7 mouse cellular contexts compared by ENCODE assay signal in genomic region chr5:149184104-149184843, GRCm38 (mm10). TPM values are rescaled to one million over a fixed set of nuclear protein-coding genes. Genes with fewer than 3 reads are reported as not detected.
DNase-seq lines count a peak whose midpoint lies in the region; ATAC-seq and TF ChIP-seq lines count a peak whose summit lies in the region.

Gene Uspl1 (plus strand): TSS chr5:149184350.
Gene Hmgb1 (minus strand): TSS chr5:149184489.

- H3K4me1 ChIP-seq in embryonic facial prominence, embryonic 10.5 days, result peaks cover 26% of the 10 kb centered on the region
- H3K4me1 ChIP-seq in intestine, postnatal 0 days (replicated peaks; ENCODE audit: control insufficient read depth, insufficient read depth, low read length), result 0 out of 2 replicates have a peak, but pooled peaks cover 2% of the 10 kb centered on the region
- H3K4me1 ChIP-seq in midbrain, embryonic 12.5 days, result peaks cover 23% of the 10 kb centered on the region
- H3K4me1 ChIP-seq in small intestine, adult 2 months (ENCODE audit: control insufficient read depth, insufficient read depth, insufficient read length, low read length), result no peaks in the 10 kb centered on the region; the same call in none of the 2 replicates

- peak; percentile 98 for TF ChIP-seq POLR2A in small intestine, adult 2 months (IDR thresholded peaks at IDR 0.05; ENCODE audit: low read depth, low read length)

- no peaks in the 10 kb centered on the region for H3K9me3 ChIP-seq in embryonic facial prominence, embryonic 10.5 days
- no peaks in the 10 kb centered on the region for H3K9me3 ChIP-seq in intestine, postnatal 0 days (ENCODE audit: control insufficient read depth)
- H3K9me3 ChIP-seq in midbrain, embryonic 12.5 days, result no peaks in the 10 kb centered on the region

- peak within 1 kb of the TSS; percentile 97 for H3K27ac ChIP-seq in embryonic facial prominence, embryonic 10.5 days (replicated peaks)
- H3K27ac ChIP-seq in intestine, postnatal 0 days (ENCODE audit: low read depth, low read length), result peak within 1 kb of the TSS; percentile 96
- H3K27ac ChIP-seq in midbrain, embryonic 12.5 days (replicated peaks), result peak within 1 kb of the TSS; percentile 94
- peak within 1 kb of the TSS; percentile 100 for H3K27ac ChIP-seq in small intestine, adult 2 months (ENCODE audit: insufficient read depth, low read depth, low read length)

- peak; percentile 96 for ATAC-seq in intestine, postnatal 0 days
- ATAC-seq in midbrain, embryonic 12.5 days (ENCODE audit: low FRiP score, low read depth), result peak; percentile 97

- intact Hi-C loops in left cerebral cortex, postnatal 4 days (cut with DNase I), result loop anchor here (10.0 kb wide), 1 partner anchor 369 kb away; no protein-coding TSS in a partner anchor

- WGBS in embryonic facial prominence, embryonic 10.5 days, result under 1% methylated on average over 59 of the region's 59 CpGs
- under 1% methylated on average over 50 of the region's 59 CpGs for WGBS in intestine, postnatal 0 days
- under 1% methylated on average over 54 of the region's 59 CpGs for WGBS in midbrain, embryonic 12.5 days
- WGBS in small intestine, adult 2 months, result under 1% methylated on average over 59 of the region's 59 CpGs

- peaks cover 28% of the 10 kb centered on the region for H3K36me3 ChIP-seq in embryonic facial prominence, embryonic 10.5 days (replicated peaks)
- peaks cover 4% of the 10 kb centered on the region; the same call in 1 of the 2 replicates for H3K36me3 ChIP-seq in intestine, postnatal 0 days (ENCODE audit: control insufficient read depth, insufficient read depth)
- peaks cover 7% of the 10 kb centered on the region for H3K36me3 ChIP-seq in midbrain, embryonic 12.5 days
- peaks cover 7% of the 10 kb centered on the region for H3K36me3 ChIP-seq in small intestine, adult 2 months (ENCODE audit: control insufficient read depth, insufficient read depth, low read length)

- H3K4me2 ChIP-seq in intestine, postnatal 0 days (replicated peaks; ENCODE audit: low read depth), result peak within 1 kb of the TSS; percentile 83
- peak within 1 kb of the TSS; percentile 81 for H3K4me2 ChIP-seq in midbrain, embryonic 12.5 days (replicated peaks)

- peak within 1 kb of the TSS; percentile 81 for H3K9ac ChIP-seq in intestine, postnatal 0 days (ENCODE audit: low read depth, low read length)
- H3K9ac ChIP-seq in midbrain, embryonic 12.5 days (replicated peaks), result peak within 1 kb of the TSS; percentile 84

- peak; percentile 14; the same call in 1 of the 2 replicates for TF ChIP-seq CTCF in intestine, postnatal 0 days (IDR thresholded peaks at IDR 0.05; ENCODE audit: low read depth)
- TF ChIP-seq CTCF in small intestine, adult 2 months (IDR thresholded peaks at IDR 0.05; ENCODE audit: extremely low read depth, insufficient read length, insufficient replicate concordance, low read depth, low read length), result 0 out of 2 replicates have a peak, but pooled peaks have one; percentile 5

- DNase-seq in adrenal gland, postnatal 10 days, result peak; percentile 99
- peak; percentile 100 for DNase-seq in embryonic facial prominence, embryonic 10.5 days (ENCODE audit: low spot score)
- DNase-seq in gonadal fat pad, adult 2 months (ENCODE audit: low read depth), result peak; percentile 56
- DNase-seq in left cerebral cortex, postnatal 4 days, result peak; percentile 99

- peak within 1 kb of the TSS; percentile 73 for H3K4me3 ChIP-seq in embryonic facial prominence, embryonic 10.5 days
- H3K4me3 ChIP-seq in intestine, postnatal 0 days (ENCODE audit: low read depth, low read length), result peak within 1 kb of the TSS; percentile 95
- peak within 1 kb of the TSS; percentile 80 for H3K4me3 ChIP-seq in midbrain, embryonic 12.5 days
- H3K4me3 ChIP-seq in small intestine, adult 2 months (ENCODE audit: low read depth, low read length), result peak within 1 kb of the TSS; percentile 92

- no peaks in the 10 kb centered on the region for H3K27me3 ChIP-seq in embryonic facial prominence, embryonic 10.5 days (replicated peaks; ENCODE audit: low read depth, poor library complexity, severe bottlenecking)
- no peaks in the 10 kb centered on the region for H3K27me3 ChIP-seq in intestine, postnatal 0 days (replicated peaks; ENCODE audit: control insufficient read depth, insufficient read depth, low read length)
- no peaks in the 10 kb centered on the region for H3K27me3 ChIP-seq in midbrain, embryonic 12.5 days
- H3K27me3 ChIP-seq in small intestine, adult 2 months (ENCODE audit: control insufficient read depth, insufficient read depth, low read length), result no peaks in the 10 kb centered on the region

RNA-seq across cellular contexts. Expression of gene Uspl1, which starts in this region (rescaled TPM):
- 10 to 100 TPM; 29.1 to 30.9 TPM for total RNA-seq in adrenal gland, postnatal 10 days (2021)
- 76.3 and 78.3 TPM in 2 replicates for polyA plus RNA-seq in embryonic facial prominence, embryonic 10.5 days (2016; fragmentation: Nextera tagmentation; extraction: Ambion mirVana)
- 8.8 and 10.4 TPM in 2 replicates for polyA plus RNA-seq in gonadal fat pad, adult 2 months (2012; rRNA removed)
- 16.9 and 17.5 TPM in 2 replicates for polyA plus RNA-seq in intestine, postnatal 0 days (2015; fragmentation: Nextera tagmentation; extraction: Ambion mirVana)
- 10 to 100 TPM; 53.5 to 61.5 TPM for total RNA-seq in left cerebral cortex, postnatal 4 days (2021)
- 71.2 and 72.3 TPM in 2 replicates for polyA plus RNA-seq in midbrain, embryonic 12.5 days (2016; fragmentation: Nextera tagmentation; extraction: Ambion mirVana)
- polyA plus RNA-seq in small intestine, adult 2 months (2012; rRNA removed), result 2.4 and 3.7 TPM in 2 replicates

RNA-seq across cellular contexts. Expression of gene Hmgb1, which starts in this region (rescaled TPM):
- 100 to 1,000 TPM; 186 to 230 TPM for total RNA-seq in adrenal gland, postnatal 10 days (2021)
- polyA plus RNA-seq in embryonic facial prominence, embryonic 10.5 days (2016; fragmentation: Nextera tagmentation; extraction: Ambion mirVana), result 1,556 and 1,753 TPM in 2 replicates
- polyA plus RNA-seq in gonadal fat pad, adult 2 months (2012; rRNA removed), result 22.9 and 36.6 TPM in 2 replicates
- 516 and 565 TPM in 2 replicates for polyA plus RNA-seq in intestine, postnatal 0 days (2015; fragmentation: Nextera tagmentation; extraction: Ambion mirVana)
- total RNA-seq in left cerebral cortex, postnatal 4 days (2021), result 100 to 1,000 TPM; 291 to 345 TPM
- polyA plus RNA-seq in midbrain, embryonic 12.5 days (2016; fragmentation: Nextera tagmentation; extraction: Ambion mirVana), result 1,454 and 1,508 TPM in 2 replicates
- polyA plus RNA-seq in small intestine, adult 2 months (2012; rRNA removed), result 3.2 and 5.2 TPM in 2 replicates

Comparison
In these comparisons a context has a peak if more than half of its experiments do, and no peak if none do; other contexts are left out.
1. Peak in every context shown above with its lines: DNase-seq, ATAC-seq, H3K4me3 ChIP-seq and H3K27ac ChIP-seq.
2. RNA of gene Hmgb1 (polyA plus RNA-seq): 1,556 to 1,753 TPM in embryonic facial prominence, embryonic 10.5 days, 1,454 to 1,508 TPM in midbrain, embryonic 12.5 days and 516 to 565 TPM in intestine, postnatal 0 days; 22.9 to 36.6 TPM in gonadal fat pad, adult 2 months and 3.2 to 5.2 TPM in small intestine, adult 2 months; every median in the first group is over 10 times any median in the second.